Mouse (Mus musculus): Measurements from ENCODE around the gene Pomgnt2.

GRCm38 (mm10) chr9:122020321-122020720, 23.4 kb upstream of the Pomgnt2 start:
- TF ChIP-seq GATA1 (IDR thresholded peaks at IDR 0.05; ENCODE audit: borderline replicate concordance, low read length) = no peak
- no peak for TF ChIP-seq FLI1 (IDR thresholded peaks at IDR 0.05; ENCODE audit: low read length)

Data from megakaryocyte, embryonic 14.5 days (primary cell).